Mouse (Mus musculus) ES-Bruce4 (cell line): ENCODE results near the gene Alg11.

ENCODE experiments used
- CTCF ChIP-seq: IDR thresholded peaks from one replicate; pipeline ENCODE4 v1.8.1; 2011; ENCODE audit warnings: low read depth, low read length
- EP300 ChIP-seq: IDR thresholded peaks from 2 replicates; pipeline ENCODE4 v1.6.1; 2011; ENCODE audit warnings: low read depth, low read length; ENCODE audit not compliant: insufficient read depth

GRCm38 (mm10) chr8:22091568-22091967 lies 31.0 kb downstream of the Alg11 start:
- peak; percentile 49 for TF ChIP-seq CTCF
- TF ChIP-seq EP300: no peak
